9 mouse cellular contexts compared by ENCODE assay signal in genomic region chr2:35691257-35692049, GRCm38 (mm10).
A peak's percentile ranks its signal among the peaks of the same experiment; 100 is the strongest.
DNase-seq lines count a peak whose midpoint lies in the region; ATAC-seq lines count a peak whose summit lies in the region.
"Had no signal": no experiment of that assay in that cellular context is flagged by ENCODE, and none has a peak within 500 bp of the region (broad histone marks: within the 10 kb centered on the region; RNA-seq: fewer than 3 reads in every experiment).

No protein-coding gene starts in this region.

- no peak overlapping the region for H3K4me2 ChIP-seq in forebrain, embryonic 15.5 days (replicated peaks)

- H3K9me3 ChIP-seq in forebrain, embryonic 15.5 days = no peaks in the 10 kb centered on the region
- no peaks in the 10 kb centered on the region for H3K9me3 ChIP-seq in limb, embryonic 10.5 days (replicated peaks)
- H3K9me3 ChIP-seq in midbrain, embryonic 10.5 days (replicated peaks) = no peaks in the 10 kb centered on the region
- H3K9me3 ChIP-seq: megakaryocyte, embryonic 14.5 days had no signal

- no peak overlapping the region for H3K27ac ChIP-seq in forebrain, embryonic 15.5 days (replicated peaks)
- peak overlapping the region; percentile 51 for H3K27ac ChIP-seq in limb, embryonic 10.5 days
- peak overlapping the region; percentile 81 for H3K27ac ChIP-seq in midbrain, embryonic 10.5 days (replicated peaks)

- no peak overlapping the region for H3K4me3 ChIP-seq in forebrain, embryonic 15.5 days
- peak overlapping the region; percentile 17; the same call in 1 of the 2 replicates for H3K4me3 ChIP-seq in limb, embryonic 10.5 days
- peak overlapping the region; percentile 32 for H3K4me3 ChIP-seq in midbrain, embryonic 10.5 days
- H3K4me3 ChIP-seq: megakaryocyte, embryonic 14.5 days had no signal

- peak; percentile 58 for ATAC-seq in forebrain, embryonic 15.5 days (replicated peaks)
- ATAC-seq in megakaryocyte, adult 5-6 weeks (ENCODE audit: poor library complexity, severe bottlenecking) = no peak

- H3K27me3 ChIP-seq in forebrain, embryonic 15.5 days = no peaks in the 10 kb centered on the region
- H3K27me3 ChIP-seq in limb, embryonic 10.5 days (ENCODE audit: low read depth, poor library complexity, severe bottlenecking) = no peaks in the 10 kb centered on the region
- no peaks in the 10 kb centered on the region for H3K27me3 ChIP-seq in midbrain, embryonic 10.5 days (ENCODE audit: low read depth, poor library complexity, severe bottlenecking)

- no peak overlapping the region for H3K9ac ChIP-seq in forebrain, embryonic 15.5 days (replicated peaks)

- H3K4me1 ChIP-seq in forebrain, embryonic 15.5 days = peaks cover 81% of the 10 kb centered on the region
- peaks cover 90% of the 10 kb centered on the region for H3K4me1 ChIP-seq in limb, embryonic 10.5 days
- H3K4me1 ChIP-seq in midbrain, embryonic 10.5 days = peaks cover 90% of the 10 kb centered on the region

- H3K36me3 ChIP-seq in forebrain, embryonic 15.5 days = no peaks in the 10 kb centered on the region
- H3K36me3 ChIP-seq in limb, embryonic 10.5 days = peaks cover 20% of the 10 kb centered on the region
- H3K36me3 ChIP-seq in midbrain, embryonic 10.5 days = no peaks in the 10 kb centered on the region

- intact Hi-C loops in heart, postnatal 36 days (cut with DNase I) = no loop called here

- peak; percentile 78 for DNase-seq in 3134 (ENCODE audit: extremely low read depth, insufficient read length, low spot score)
- DNase-seq in adrenal gland, adult 8-10 months = peak; percentile 78
- peak; percentile 70 to 78 for DNase-seq in heart, postnatal 36 days
- peak; percentile 53 for DNase-seq in limb, embryonic 10.5 days (ENCODE audit: low spot score)
- DNase-seq in midbrain, embryonic 10.5 days (ENCODE audit: low spot score) = peak; percentile 71
- DNase-seq in urinary bladder, postnatal 14 days (ENCODE audit: low spot score) = peak; percentile 86

- 9% methylated on average over 7 of the region's 7 CpGs for WGBS in forebrain, embryonic 15.5 days
- 10% methylated on average over 7 of the region's 7 CpGs for whole genome bisulfite sequencing in limb, embryonic 10.5 days
- WGBS in midbrain, embryonic 10.5 days = 12% methylated on average over 7 of the region's 7 CpGs
